Mouse (Mus musculus) liver, embryonic 11.5 days (tissue): ENCODE results near the gene Ins2. TPM values are rescaled to one million over a fixed set of nuclear protein-coding genes. Genes with fewer than 3 reads are reported as not detected.

Experiments
- ATAC-seq: fragments of 200-750 bp; cut with Nextera tagmentation; replicated peaks from 2 replicates; pipeline ENCODE4 v1.8.0; 2017; ENCODE audit warnings: moderate number of reproducible peaks, mild to moderate bottlenecking, moderate TSS enrichment, moderate library complexity; ENCODE audit not compliant: low FRiP score
- DNase-seq: peaks from one replicate; pipeline ENCODE4 v3.0.0-alpha.2; 2017; ENCODE audit warnings: low spot score
- H3K27ac ChIP-seq: fragments of 300-500 bp; sonication (generic); 2 replicates; pipeline ENCODE4 v1.5.1; 2014; ENCODE audit warnings: mild to moderate bottlenecking, low read depth, low read length, control low read depth
- H3K27me3 ChIP-seq: fragments of 300-500 bp; sonication (generic); replicated peaks from 2 replicates; pipeline ENCODE4 v1.6.1; 2014; ENCODE audit warnings: low read length, mixed read lengths; ENCODE audit not compliant: control insufficient read depth, insufficient read depth
- H3K36me3 ChIP-seq: fragments of 300-500 bp; sonication (generic); 2 replicates; pipeline ENCODE4 v1.6.1; 2014; ENCODE audit warnings: mild to moderate bottlenecking, low read length, moderate library complexity, mixed read lengths; ENCODE audit not compliant: control insufficient read depth, insufficient read depth
- H3K4me1 ChIP-seq: fragments of 300-500 bp; sonication (generic); replicated peaks from 2 replicates; pipeline ENCODE4 v1.6.1; 2014; ENCODE audit warnings: low read length, mixed read lengths; ENCODE audit not compliant: control insufficient read depth, insufficient read depth
- H3K4me2 ChIP-seq: fragments of 300-500 bp; sonication (generic); 2 replicates; pipeline ENCODE4 v1.6.1; 2014; ENCODE audit warnings: mild to moderate bottlenecking, control low read depth, moderate library complexity
- H3K4me3 ChIP-seq: fragments of 300-500 bp; sonication (generic); 2 replicates; pipeline ENCODE4 v1.5.1; 2014; ENCODE audit warnings: low read depth, low read length, control low read depth
- H3K9ac ChIP-seq: fragments of 300-500 bp; sonication (generic); 2 replicates; pipeline ENCODE4 v1.6.1; 2014; ENCODE audit warnings: low read depth, low read length, control low read depth
- H3K9me3 ChIP-seq: fragments of 300-500 bp; sonication (generic); 2 replicates; pipeline ENCODE4 v1.6.1; 2016; ENCODE audit warnings: low read length, inconsistent platforms, mixed read lengths; ENCODE audit not compliant: control insufficient read depth
- WGBS: fragments of 180-500 bp; shearing (Covaris S2); extraction: QIAGEN DNeasy Blood & Tissue Kit; methylation state at CpG from one replicate; pipeline ENCODE4 v1.1.7; 2014; 5-methylcytosine and 5-hydroxymethylcytosine counted together
- polyA plus RNA-seq: library from polyadenylated mRNA; unstranded; fragments of >200 nt; fragmentation: Nextera tagmentation; extraction: Ambion mirVana; gene quantifications from 2 replicates; pipeline ENCODE4 v1.2.1, GENCODE M21; 2014

The Ins2 gene
- polyA plus RNA-seq, 1 experiment from 2014 or later: not detected

DNA sequence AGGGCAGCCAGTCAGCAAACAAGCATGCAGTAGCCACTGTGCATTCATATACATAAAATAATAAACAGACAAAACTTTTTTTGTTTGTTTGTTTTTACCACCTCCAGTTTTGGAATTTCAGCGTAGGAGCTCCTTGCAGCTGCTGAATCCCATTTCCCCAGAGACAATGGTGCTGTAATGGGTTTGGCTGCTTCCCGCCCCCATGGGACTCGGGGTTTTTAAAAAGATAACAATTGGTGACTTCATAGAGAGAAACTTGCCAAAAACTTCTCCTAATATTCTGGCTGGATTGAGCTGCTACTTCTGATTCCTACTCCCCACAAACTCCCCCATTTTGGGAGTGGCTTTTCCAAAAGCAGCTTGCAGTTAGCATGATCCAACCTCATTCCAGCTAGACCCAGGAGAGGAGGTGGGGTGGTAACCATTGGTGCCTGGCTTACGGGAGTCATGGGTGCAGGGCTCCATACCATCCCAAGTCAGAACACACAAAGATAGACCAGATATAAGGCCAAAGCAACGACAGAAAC lies 43.8 kb downstream of the Ins2 start:
- Histone ChIP-seq H3K4me1 (no peaks in the 10 kb centered on the region), H3K4me3 (no peak overlapping the region), H3K27me3 (no peaks in the 10 kb centered on the region), H3K4me2 (no peak overlapping the region), H3K36me3 (no peaks in the 10 kb centered on the region), H3K9me3 (no peaks in the 10 kb centered on the region), H3K9ac (no peak overlapping the region), H3K27ac (no peak overlapping the region)
- DNase-seq: no peak
- ATAC-seq: no peak
- 67% methylated on average over 5 of the region's 5 CpGs for WGBS

DNA sequence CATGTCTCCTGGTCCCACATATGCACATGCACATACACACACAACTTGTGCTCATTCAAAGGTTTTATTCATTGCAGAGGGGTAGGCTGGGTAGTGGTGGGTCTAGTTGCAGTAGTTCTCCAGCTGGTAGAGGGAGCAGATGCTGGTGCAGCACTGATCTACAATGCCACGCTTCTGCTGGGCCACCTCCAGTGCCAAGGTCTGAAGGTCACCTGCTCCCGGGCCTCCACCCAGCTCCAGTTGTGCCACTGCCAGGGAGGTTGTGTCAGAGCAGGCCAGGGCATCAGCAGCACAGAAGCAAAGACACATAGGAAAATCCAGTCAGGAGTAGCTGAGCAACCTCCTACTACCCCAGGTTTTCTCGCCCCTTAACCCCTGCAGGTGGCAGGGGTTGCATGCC lies 64.6 kb downstream of the Ins2 start:
- H3K27me3 ChIP-seq: no peaks in the 10 kb centered on the region
- no peak overlapping the region for H3K9ac ChIP-seq
- H3K36me3 ChIP-seq: no peaks in the 10 kb centered on the region
- no peak for DNase-seq
- WGBS: 89% methylated on average over 3 of the region's 3 CpGs
- no peak overlapping the region for H3K27ac ChIP-seq
- no peak for ATAC-seq
- H3K4me1 ChIP-seq: no peaks in the 10 kb centered on the region
- H3K4me3 ChIP-seq: no peak overlapping the region
- no peak overlapping the region for H3K4me2 ChIP-seq
- no peaks in the 10 kb centered on the region for H3K9me3 ChIP-seq

DNA sequence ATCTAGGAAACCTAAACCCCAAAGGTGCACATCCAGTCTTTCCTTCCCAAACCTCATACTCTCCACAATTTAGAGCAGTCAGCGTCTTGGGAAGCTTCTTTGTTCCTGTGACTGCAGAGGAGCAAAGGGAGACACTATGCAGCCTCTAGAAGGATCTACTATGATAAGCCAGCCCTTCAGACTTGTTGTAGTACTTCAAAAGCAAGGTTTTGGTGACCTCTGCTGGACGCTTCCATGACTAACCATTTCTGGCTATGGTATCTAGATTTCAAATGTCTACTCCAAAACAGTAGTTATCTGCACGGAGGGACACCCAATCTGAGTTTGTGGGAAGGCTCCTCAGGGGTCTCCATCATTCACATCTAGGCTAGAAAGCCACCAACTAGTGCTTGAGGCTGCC lies 67.5 kb downstream of the Ins2 start:
- Histone ChIP-seq H3K4me2 (no peak overlapping the region), H3K36me3 (no peaks in the 10 kb centered on the region), H3K27me3 (no peaks in the 10 kb centered on the region), H3K9me3 (no peaks in the 10 kb centered on the region), H3K4me3 (no peak overlapping the region), H3K9ac (no peak overlapping the region), H3K27ac (no peak overlapping the region), H3K4me1 (no peaks in the 10 kb centered on the region)
- ATAC-seq (peak; percentile 56; the same call in 1 of the 2 replicates), DNase-seq (no peak)
- 4% methylated on average over 3 of the region's 3 CpGs for whole genome bisulfite sequencing

DNA sequence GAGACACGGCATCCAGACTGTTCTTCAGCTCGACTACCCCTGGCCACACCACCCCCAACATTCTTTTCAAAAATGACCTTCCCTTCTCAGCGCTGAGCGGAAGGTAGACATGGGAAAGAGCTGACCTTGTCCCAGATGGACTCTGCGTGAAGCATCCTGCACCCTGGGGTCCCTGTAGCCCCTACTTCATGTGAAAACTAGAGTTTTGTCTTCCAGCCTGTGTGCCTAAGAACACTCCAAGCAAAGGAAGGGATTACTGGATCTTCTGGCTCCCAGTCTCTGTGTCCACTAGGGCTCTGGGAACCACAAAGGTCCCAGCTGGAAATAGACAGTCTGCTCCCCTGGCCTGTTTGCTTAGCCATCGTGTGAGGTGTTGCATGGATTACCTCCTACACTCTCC lies 68.0 kb downstream of the Ins2 start:
- ATAC-seq: no peak
- WGBS: 68% methylated on average over 6 of the region's 6 CpGs
- Histone ChIP-seq H3K9ac (no peak overlapping the region), H3K4me2 (no peak overlapping the region), H3K36me3 (no peaks in the 10 kb centered on the region), H3K27ac (no peak overlapping the region), H3K4me1 (no peaks in the 10 kb centered on the region), H3K4me3 (no peak overlapping the region), H3K27me3 (no peaks in the 10 kb centered on the region), H3K9me3 (peaks cover 3% of the 10 kb centered on the region)
- DNase-seq: no peak

DNA sequence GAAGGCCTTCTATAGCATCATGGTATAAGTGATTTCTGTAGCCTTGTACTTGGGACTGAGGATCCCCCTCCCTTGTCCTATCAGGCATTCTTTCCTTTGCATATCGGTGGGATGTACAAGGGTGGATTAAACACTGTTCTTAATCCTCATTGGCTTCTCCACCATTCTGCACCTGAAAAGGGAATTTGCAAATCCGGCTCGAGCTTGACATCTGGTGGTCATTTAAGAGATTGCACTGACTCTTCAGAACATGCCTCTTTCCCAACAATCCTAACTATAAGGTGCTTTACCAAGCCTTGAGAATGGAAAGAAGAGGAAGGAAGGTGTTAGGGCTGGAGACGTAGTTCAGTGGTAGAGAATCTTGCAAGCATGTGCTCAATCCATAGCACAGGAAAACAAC lies 71.1 kb downstream of the Ins2 start:
- 16% methylated on average over 4 of the region's 4 CpGs for WGBS
- Histone ChIP-seq H3K36me3 (0 out of 2 replicates have a peak, but pooled peaks cover 7% of the 10 kb centered on the region), H3K4me1 (no peaks in the 10 kb centered on the region), H3K4me2 (no peak overlapping the region), H3K9me3 (peaks cover 17% of the 10 kb centered on the region), H3K9ac (no peak overlapping the region), H3K27me3 (no peaks in the 10 kb centered on the region), H3K4me3 (no peak overlapping the region), H3K27ac (no peak overlapping the region)
- DNase-seq (peak; percentile 39), ATAC-seq (no peak)

DNA sequence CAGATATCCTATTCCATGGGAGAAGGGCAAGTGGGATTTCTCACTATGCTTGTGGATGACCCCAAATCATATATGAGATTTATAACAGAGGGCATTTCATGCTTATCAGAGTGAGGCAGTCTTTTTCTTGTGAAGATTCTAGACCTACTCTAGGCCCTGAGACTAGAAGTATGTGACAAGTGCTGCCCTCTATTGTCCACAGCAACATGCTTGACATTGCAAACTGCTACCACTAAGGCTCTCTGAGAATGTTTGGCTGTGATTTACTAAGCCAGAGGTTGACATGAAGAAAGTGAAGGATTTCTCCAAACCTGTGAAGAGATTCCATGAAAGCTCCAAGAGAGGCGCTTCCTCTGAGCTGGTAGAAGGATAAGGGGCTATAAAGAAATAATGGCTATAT lies 72.1 kb downstream of the Ins2 start:
- Histone ChIP-seq H3K27me3 (peaks cover 9% of the 10 kb centered on the region), H3K4me1 (no peaks in the 10 kb centered on the region), H3K4me3 (no peak overlapping the region), H3K36me3 (peaks cover 7% of the 10 kb centered on the region; the same call in 1 of the 2 replicates), H3K4me2 (no peak overlapping the region), H3K27ac (no peak overlapping the region), H3K9ac (no peak overlapping the region), H3K9me3 (peaks cover 17% of the 10 kb centered on the region)
- 92% methylated on average over 1 of the region's 1 CpGs for WGBS
- ATAC-seq: no peak
- DNase-seq: no peak

DNA sequence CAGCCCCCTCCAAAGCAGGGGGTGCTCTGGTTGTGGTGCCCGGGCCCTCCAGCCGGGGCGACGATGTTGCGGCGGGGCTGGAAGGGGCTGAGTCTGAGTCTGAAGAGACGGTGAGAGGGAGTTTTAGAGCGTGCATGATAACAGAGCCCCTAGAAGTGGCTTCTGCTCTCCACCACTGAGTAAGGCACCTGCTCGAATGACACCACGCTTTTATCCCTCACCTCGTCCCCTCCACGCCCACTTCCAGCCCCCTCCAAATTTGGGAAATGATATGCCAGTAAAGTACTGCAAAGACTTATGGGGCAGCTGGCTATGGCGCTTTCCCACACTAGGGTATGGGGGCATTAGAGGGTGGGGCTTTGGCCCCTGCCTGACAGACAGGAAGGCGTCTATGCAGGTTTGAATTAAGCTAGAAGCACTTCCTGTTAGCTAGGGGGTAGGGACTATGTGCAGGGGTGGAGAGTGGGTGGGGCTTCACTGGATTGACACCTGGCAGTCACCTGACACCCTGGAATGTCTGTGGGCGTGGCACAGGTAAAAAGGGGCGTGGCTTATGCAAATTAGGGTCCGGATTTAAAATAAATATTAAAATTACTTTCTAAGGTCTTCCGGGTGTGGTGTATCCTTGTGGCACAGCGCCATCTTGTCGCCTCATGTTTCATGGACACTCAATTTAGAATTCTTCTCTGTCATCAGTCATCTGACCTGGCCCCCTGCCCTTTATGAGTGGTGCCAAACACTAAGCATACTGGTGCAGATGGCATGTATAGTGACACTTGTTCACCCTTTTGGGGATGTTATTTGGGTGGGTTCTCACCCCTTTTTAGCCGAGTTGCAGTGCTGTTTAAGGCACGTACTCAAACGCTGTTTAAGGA lies 73.2 kb downstream of the Ins2 start, which contains the start of gene Gm49394:
Gene Gm49394 (minus strand): TSS at position 192 of the 875 bp plus-strand sequence.
- peaks cover 7% of the 10 kb centered on the region; the same call in 1 of the 2 replicates for H3K36me3 ChIP-seq
- H3K4me3 ChIP-seq: no peak within 1 kb of the TSS
- peaks cover 20% of the 10 kb centered on the region for H3K27me3 ChIP-seq
- no peak within 1 kb of the TSS for H3K27ac ChIP-seq
- H3K9ac ChIP-seq: no peak within 1 kb of the TSS
- no peak within 1 kb of the TSS for H3K4me2 ChIP-seq
- ATAC-seq: no peak
- 82% methylated on average over 23 of the region's 23 CpGs for WGBS
- DNase-seq: peak; percentile 31
- no peaks in the 10 kb centered on the region for H3K4me1 ChIP-seq
- H3K9me3 ChIP-seq: peaks cover 17% of the 10 kb centered on the region

DNA sequence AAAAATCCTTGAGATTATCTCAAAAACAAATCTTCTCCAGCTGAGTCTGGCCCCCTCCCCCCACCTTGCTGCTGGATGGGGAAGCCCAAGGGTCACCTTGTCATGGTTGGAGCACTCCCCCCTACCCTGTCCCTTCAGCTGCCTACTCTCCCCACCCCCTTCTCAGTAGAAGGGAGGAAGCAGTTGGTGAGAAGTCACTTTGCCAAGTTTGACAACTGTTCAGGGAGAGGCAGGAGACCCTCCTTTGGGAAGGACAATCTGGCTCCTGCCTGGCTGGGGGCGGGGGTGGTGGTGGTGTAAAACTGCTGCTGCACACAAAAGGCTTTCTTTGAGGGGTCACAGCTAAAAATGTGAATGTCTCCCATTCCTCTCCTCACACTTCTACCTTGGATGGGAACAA lies 74.9 kb downstream of the Ins2 start:
- no peak overlapping the region for H3K27ac ChIP-seq
- peaks cover 17% of the 10 kb centered on the region for H3K9me3 ChIP-seq
- H3K27me3 ChIP-seq: peaks cover 36% of the 10 kb centered on the region
- peaks cover 7% of the 10 kb centered on the region; the same call in 1 of the 2 replicates for H3K36me3 ChIP-seq
- no peak for DNase-seq
- WGBS: 82% methylated on average over 1 of the region's 1 CpGs
- H3K4me2 ChIP-seq: no peak overlapping the region
- H3K4me1 ChIP-seq: no peaks in the 10 kb centered on the region
- H3K9ac ChIP-seq: no peak overlapping the region
- H3K4me3 ChIP-seq: no peak overlapping the region
- no peak for ATAC-seq

DNA sequence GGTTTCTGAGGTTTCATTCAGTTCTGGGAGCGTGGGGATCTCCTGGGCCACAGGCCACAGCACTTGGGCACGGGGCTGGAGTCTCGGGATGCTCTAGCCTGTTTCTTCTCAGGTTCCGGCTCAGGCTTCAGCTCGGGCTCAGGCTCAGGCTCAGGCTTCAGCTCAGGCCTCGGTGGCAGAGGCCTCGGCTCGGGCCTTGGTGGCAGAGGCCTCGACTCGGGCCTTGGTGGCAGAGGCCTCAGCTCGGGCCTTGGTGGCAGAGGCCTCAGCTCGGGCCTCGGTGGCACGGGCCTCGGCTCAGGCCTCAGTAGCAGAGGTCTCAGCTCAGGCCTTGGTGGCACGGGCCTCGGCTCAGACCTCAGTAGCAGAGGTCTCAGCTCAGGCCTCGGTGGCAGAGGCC lies 75.7 kb downstream of the Ins2 start:
- Histone ChIP-seq H3K4me1 (no peaks in the 10 kb centered on the region), H3K9me3 (peaks cover 17% of the 10 kb centered on the region), H3K27ac (no peak overlapping the region), H3K4me2 (no peak overlapping the region), H3K27me3 (peaks cover 44% of the 10 kb centered on the region), H3K9ac (no peak overlapping the region), H3K4me3 (no peak overlapping the region), H3K36me3 (peaks cover 7% of the 10 kb centered on the region; the same call in 1 of the 2 replicates)
- WGBS: 89% methylated on average over 18 of the region's 18 CpGs
- DNase-seq: no peak
- ATAC-seq: no peak
